Mouse (Mus musculus) limb, embryonic 12.5 days (tissue): ENCODE measurements around the gene Chst5. TPM values are rescaled to one million over a fixed set of nuclear protein-coding genes. Genes with fewer than 3 reads are reported as not detected.
"Not testable (repeated sequence)": the region's sequence is repeated elsewhere in the genome, so short reads cannot be mapped to it uniquely, and the experiment has no call there.

Experiments
- ATAC-seq: fragments of 200-750 bp; cut with Nextera tagmentation; 2 replicates; pipeline ENCODE4 v1.8.0; 2017; ENCODE audit warnings: low read depth, moderate TSS enrichment; ENCODE audit not compliant: insufficient number of reproducible peaks, insufficient read depth, low FRiP score, low TSS enrichment
- H3K27ac ChIP-seq: fragments of 300-500 bp; sonication (generic); 2 replicates; pipeline ENCODE4 v1.5.1; 2016; ENCODE audit warnings: mild to moderate bottlenecking, moderate library complexity
- H3K27me3 ChIP-seq: fragments of 300-500 bp; sonication (generic); 2 replicates; pipeline ENCODE4 v1.6.1; 2016; ENCODE audit warnings: mild to moderate bottlenecking, moderate library complexity
- H3K36me3 ChIP-seq: fragments of 300-500 bp; sonication (generic); 2 replicates; pipeline ENCODE4 v1.6.1; 2016; ENCODE audit warnings: mild to moderate bottlenecking, moderate library complexity
- H3K4me1 ChIP-seq: fragments of 300-500 bp; sonication (generic); replicated peaks from 2 replicates; pipeline ENCODE4 v1.6.1; 2016
- H3K4me2 ChIP-seq: fragments of 300-500 bp; sonication (generic); 2 replicates; pipeline ENCODE4 v1.6.1; 2016; ENCODE audit warnings: mild to moderate bottlenecking, moderate library complexity
- H3K4me3 ChIP-seq: fragments of 300-500 bp; sonication (generic); replicated peaks from 2 replicates; pipeline ENCODE4 v1.5.1; 2016; ENCODE audit warnings: mild to moderate bottlenecking
- H3K9ac ChIP-seq: fragments of 300-500 bp; sonication (generic); replicated peaks from 2 replicates; pipeline ENCODE4 v1.6.1; 2016; ENCODE audit warnings: mild to moderate bottlenecking, moderate library complexity
- H3K9me3 ChIP-seq: fragments of 300-500 bp; sonication (generic); 2 replicates; pipeline ENCODE4 v1.6.1; 2016; ENCODE audit warnings: mild to moderate bottlenecking, moderate library complexity
- WGBS: fragments of 180-500 bp; shearing (Covaris S2); methylation state at CpG from one replicate; pipeline ENCODE4 v1.1.7; 2016; 5-methylcytosine and 5-hydroxymethylcytosine counted together
- polyA plus RNA-seq: library from polyadenylated mRNA; unstranded; fragments of >200 nt; fragmentation: Nextera tagmentation; extraction: Ambion mirVana; gene quantifications from 2 replicates; pipeline ENCODE4 v1.2.1, GENCODE M21; 2016

Chst5 gene
- polyA plus RNA-seq, 1 experiment from 2014 or later = 4.3 TPM

- H3K4me2 ChIP-seq = no peak overlapping the region
- 84% methylated on average over 2 of the region's 3 CpGs for WGBS
These were observed 39.9 kb downstream of the Chst5 start for GRCm38 (mm10) chr8:111870379-111870778.

DNA sequence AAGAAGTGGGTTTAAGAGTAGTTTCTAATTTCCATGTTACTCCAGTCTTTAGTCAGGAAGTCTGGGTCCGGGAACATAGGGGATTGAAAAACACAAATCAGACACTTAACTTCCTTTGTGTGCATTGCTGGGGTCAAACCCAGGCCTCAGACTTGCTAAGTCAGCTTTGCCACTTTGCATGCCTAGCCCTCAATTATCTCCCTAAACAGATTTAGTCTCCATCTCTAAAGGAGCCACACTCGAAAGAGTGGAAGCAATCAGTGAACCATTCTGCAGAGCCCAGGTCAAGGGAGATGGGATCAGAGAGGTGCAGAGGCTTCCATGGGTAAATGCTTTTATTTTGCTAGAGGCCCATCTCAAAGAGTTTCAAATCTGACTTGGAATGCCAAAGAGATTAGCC, 41.6 kb downstream of the Chst5 start:
- Histone ChIP-seq H3K4me2 (no peak overlapping the region), H3K27ac (no peak overlapping the region), H3K4me1 (no peaks in the 10 kb centered on the region), H3K9ac (no peak overlapping the region), H3K36me3 (peaks cover 26% of the 10 kb centered on the region), H3K9me3 (no peaks in the 10 kb centered on the region), H3K4me3 (no peak overlapping the region), H3K27me3 (no peaks in the 10 kb centered on the region)
- WGBS = 73% methylated on average over 2 of the region's 2 CpGs
- ATAC-seq = no peak

More at GRCm38 (mm10) chr8:111870379-111870778, 39.9 kb downstream of the Chst5 start:
- no peaks in the 10 kb centered on the region for H3K9me3 ChIP-seq
- no peaks in the 10 kb centered on the region; the same call in 1 of the 2 replicates for H3K4me1 ChIP-seq
- H3K27me3 ChIP-seq = no peaks in the 10 kb centered on the region
- no peak overlapping the region for H3K4me3 ChIP-seq
- H3K27ac ChIP-seq = no peak overlapping the region
- no peak for ATAC-seq
- peaks cover 17% of the 10 kb centered on the region for H3K36me3 ChIP-seq
- H3K9ac ChIP-seq = no peak overlapping the region

DNA sequence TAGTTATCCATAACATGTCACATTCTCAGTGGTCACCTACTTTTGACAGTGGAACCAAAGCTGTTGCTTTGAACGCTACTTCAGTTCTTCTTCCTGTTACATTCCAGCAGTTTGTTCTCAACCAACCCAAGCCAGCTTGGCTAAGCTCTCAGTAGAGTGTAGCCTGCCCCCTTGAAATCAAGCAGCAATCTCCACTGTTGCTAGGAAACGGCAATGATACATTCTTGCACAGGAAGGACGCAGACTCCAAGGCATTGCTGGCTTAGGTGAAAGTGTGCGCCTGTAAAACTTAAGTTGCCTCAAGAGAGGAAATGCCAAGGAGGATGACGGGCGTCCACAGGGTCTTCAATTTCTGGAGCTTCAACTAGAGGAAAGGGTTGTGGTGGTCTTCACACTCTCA, 44.4 kb downstream of the Chst5 start:
- H3K27ac ChIP-seq = no peak overlapping the region
- peaks cover 25% of the 10 kb centered on the region for H3K36me3 ChIP-seq
- H3K9ac ChIP-seq = no peak overlapping the region
- H3K4me3 ChIP-seq = no peak overlapping the region
- no peaks in the 10 kb centered on the region for H3K9me3 ChIP-seq
- no peak overlapping the region for H3K4me2 ChIP-seq
- ATAC-seq = no peak
- no peaks in the 10 kb centered on the region for H3K4me1 ChIP-seq
- WGBS = 84% methylated on average over 6 of the region's 6 CpGs
- no peaks in the 10 kb centered on the region for H3K27me3 ChIP-seq

DNA sequence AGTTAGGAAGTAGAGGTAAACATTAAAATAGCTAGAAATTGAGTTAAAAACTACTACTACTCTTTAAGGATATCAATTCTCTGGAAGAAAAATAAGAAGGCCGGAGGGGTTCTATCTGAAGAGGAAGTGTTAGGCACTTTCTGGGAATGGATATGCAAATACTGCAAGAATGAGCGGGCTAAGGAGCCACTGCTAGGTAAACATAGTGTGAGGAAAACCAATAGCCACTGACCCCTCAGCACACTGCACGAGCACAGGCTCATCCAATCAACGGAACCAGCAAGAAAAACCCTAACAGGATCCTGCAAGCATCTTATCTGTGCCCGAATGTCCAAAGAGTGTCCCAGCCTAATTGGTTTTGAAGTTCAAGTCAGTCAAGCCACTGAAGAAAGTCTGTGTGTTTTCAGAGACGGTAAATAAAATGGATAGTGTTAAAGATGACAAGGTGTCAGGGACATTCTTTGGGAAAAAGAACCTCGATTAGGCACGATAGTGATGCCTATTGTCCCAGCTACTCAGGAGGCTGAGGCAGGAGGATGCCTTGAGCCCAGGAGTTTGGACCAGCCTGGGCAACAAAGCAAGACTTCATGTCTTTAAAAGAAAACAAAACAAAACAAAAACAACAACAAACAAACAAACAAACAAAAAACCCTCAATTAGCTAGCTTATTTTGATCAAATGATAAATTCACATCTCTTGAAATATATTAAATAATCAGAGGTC, 45.0 kb downstream of the Chst5 start:
- Histone ChIP-seq H3K4me3 (no peak overlapping the region), H3K9ac (no peak overlapping the region), H3K9me3 (no peaks in the 10 kb centered on the region), H3K27me3 (no peaks in the 10 kb centered on the region), H3K4me2 (no peak overlapping the region), H3K36me3 (peaks cover 25% of the 10 kb centered on the region), H3K27ac (no peak overlapping the region), H3K4me1 (no peaks in the 10 kb centered on the region)
- ATAC-seq = no peak
- WGBS = 95% methylated on average over 8 of the region's 8 CpGs

- H3K27me3 ChIP-seq = no peaks in the 10 kb centered on the region
- H3K27ac ChIP-seq = no peak overlapping the region
- no peaks in the 10 kb centered on the region for H3K9me3 ChIP-seq
- 91% methylated on average over 8 of the region's 8 CpGs for WGBS
- peaks cover 24% of the 10 kb centered on the region for H3K36me3 ChIP-seq
- H3K9ac ChIP-seq = no peak overlapping the region
- no peak overlapping the region for H3K4me3 ChIP-seq
- no peaks in the 10 kb centered on the region for H3K4me1 ChIP-seq
- no peak overlapping the region for H3K4me2 ChIP-seq
- no peak for ATAC-seq
These were observed 45.6 kb downstream of the Chst5 start for GRCm38 (mm10) chr8:111864648-111865047.

- 78% methylated on average over 4 of the region's 4 CpGs for WGBS
- ATAC-seq = no peak
- no peaks in the 10 kb centered on the region for H3K27me3 ChIP-seq
- H3K9ac ChIP-seq = no peak overlapping the region
- no peak overlapping the region for H3K4me3 ChIP-seq
- H3K4me1 ChIP-seq = no peaks in the 10 kb centered on the region
- no peak overlapping the region for H3K27ac ChIP-seq
- H3K9me3 ChIP-seq = no peaks in the 10 kb centered on the region
- H3K4me2 ChIP-seq = no peak overlapping the region
- peaks cover 20% of the 10 kb centered on the region for H3K36me3 ChIP-seq
These were observed 47.0 kb downstream of the Chst5 start for GRCm38 (mm10) chr8:111863280-111863679.

DNA sequence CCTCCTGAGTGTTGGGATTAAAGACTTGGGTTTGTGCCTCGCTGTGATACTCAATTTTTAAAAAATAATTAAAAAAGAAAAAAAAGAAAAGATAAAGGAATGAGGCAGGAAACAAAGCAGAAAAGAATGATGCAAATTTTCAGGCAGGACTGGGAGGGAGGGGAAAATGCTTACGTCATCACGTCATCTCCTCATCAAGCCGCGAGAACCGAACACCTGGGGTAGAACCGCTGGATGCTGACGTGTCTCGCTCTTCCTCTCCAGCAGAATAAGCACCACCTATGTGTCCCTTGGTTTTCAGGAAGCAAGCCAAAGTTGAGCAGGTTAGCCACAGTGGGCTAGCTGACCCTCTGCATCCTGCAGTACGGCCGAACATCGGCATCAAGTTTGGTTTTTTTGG, 54.3 kb downstream of the Chst5 start:
- WGBS = 88% methylated on average over 12 of the region's 12 CpGs
- no peak for ATAC-seq

GRCm38 (mm10) chr8:111853861-111854501, 56.3 kb downstream of the Chst5 start, which contains the start of gene Cfdp1:
TSS of gene Cfdp1 (minus strand) at chr8:111854291.
- H3K4me2 ChIP-seq = peak within 1 kb of the TSS; percentile 79
- H3K27me3 ChIP-seq = no peaks in the 10 kb centered on the region
- peak within 1 kb of the TSS; percentile 93 for H3K4me3 ChIP-seq
- H3K9me3 ChIP-seq = no peaks in the 10 kb centered on the region
- peak within 1 kb of the TSS; percentile 86 for H3K9ac ChIP-seq
- H3K36me3 ChIP-seq = peaks cover 12% of the 10 kb centered on the region
- H3K4me1 ChIP-seq = peaks cover 13% of the 10 kb centered on the region
- H3K27ac ChIP-seq = 0 out of 2 replicates have a peak within 1 kb of the TSS, but pooled peaks have one; percentile 50
- ATAC-seq = peak; percentile 100
- under 1% methylated on average over 53 of the region's 53 CpGs for WGBS

More for the DNA sequence above, 54.3 kb downstream of the Chst5 start:
- no peak overlapping the region for H3K27ac ChIP-seq
- peaks cover 10% of the 10 kb centered on the region; the same call in 1 of the 2 replicates for H3K36me3 ChIP-seq
- no peak overlapping the region for H3K9ac ChIP-seq
- no peak overlapping the region for H3K4me3 ChIP-seq
- no peaks in the 10 kb centered on the region for H3K27me3 ChIP-seq
- peaks cover 8% of the 10 kb centered on the region for H3K4me1 ChIP-seq
- H3K4me2 ChIP-seq = no peak overlapping the region
- no peaks in the 10 kb centered on the region for H3K9me3 ChIP-seq

GRCm38 (mm10) chr8:111853219-111853618, 57.0 kb downstream of the Chst5 start:
- Histone ChIP-seq H3K4me2 (peak overlapping the region; percentile 79), H3K4me1 (peaks cover 13% of the 10 kb centered on the region), H3K4me3 (peak overlapping the region; percentile 93), H3K9ac (peak overlapping the region; percentile 86), H3K36me3 (peaks cover 12% of the 10 kb centered on the region)
- not testable (repeated sequence) for H3K27me3 ChIP-seq, ATAC-seq, H3K27ac ChIP-seq, H3K9me3 ChIP-seq
- WGBS = 55% methylated on average over 11 of the region's 12 CpGs

- H3K27me3 ChIP-seq = no peaks in the 10 kb centered on the region
- H3K36me3 ChIP-seq = peaks cover 43% of the 10 kb centered on the region
- no peak overlapping the region for H3K9ac ChIP-seq
- H3K9me3 ChIP-seq = no peaks in the 10 kb centered on the region
- H3K27ac ChIP-seq = no peak overlapping the region
- 96% methylated on average over 6 of the region's 6 CpGs for WGBS
- H3K4me2 ChIP-seq = no peak overlapping the region
- no peak for ATAC-seq
- H3K4me1 ChIP-seq = 0 out of 2 replicates have a peak, but pooled peaks cover 4% of the 10 kb centered on the region
- no peak overlapping the region for H3K4me3 ChIP-seq
These were observed 63.5 kb downstream of the Chst5 start for GRCm38 (mm10) chr8:111846746-111847145.
